Mouse (Mus musculus) heart, embryonic 14.5 days (tissue): ENCODE measurements at regions not wholly inside any gene's neighbourhood (a gene's known extent, or its start where the extent isn't known, plus 50 kb on each side); places are given as distances from the start of the nearest gene placed in this dataset.

Source experiments
- ATAC-seq: fragments of 200-750 bp; cut with Nextera tagmentation; 2 replicates; pipeline ENCODE4 v1.8.0; 2017; ENCODE audit warnings: low read depth, moderate TSS enrichment; ENCODE audit not compliant: insufficient number of reproducible peaks, insufficient read depth, low FRiP score
- H3K27ac ChIP-seq, 2 experiments: fragments of 200-500 bp in 1 of 2; fragments of 300-500 bp in 1 of 2; sonication (generic) in 1 of 2; replicated peaks in 1 of 2; 2 replicates each; pipeline ENCODE4 v1.5.1; 2012 to 2014; ENCODE audit warnings: low read depth in 2 of 2, low read length in 2 of 2, control low read depth in 1 of 2, mild to moderate bottlenecking in 1 of 2, mixed read lengths in 1 of 2; ENCODE audit not compliant: control insufficient read depth in 1 of 2, insufficient read depth in 1 of 2
- H3K27me3 ChIP-seq: fragments of 300-500 bp; sonication (generic); 2 replicates; pipeline ENCODE4 v1.6.1; 2014; ENCODE audit warnings: mild to moderate bottlenecking, low read length, control low read depth; ENCODE audit not compliant: control insufficient read depth, insufficient read depth
- H3K36me3 ChIP-seq: fragments of 300-500 bp; sonication (generic); 2 replicates; pipeline ENCODE4 v1.6.1; 2014; ENCODE audit warnings: mild to moderate bottlenecking, control low read depth, low read length, mixed read lengths; ENCODE audit not compliant: control insufficient read depth, insufficient read depth
- H3K4me1 ChIP-seq, 2 experiments: fragments of 200-500 bp in 1 of 2; fragments of 300-500 bp in 1 of 2; sonication (generic) in 1 of 2; 2 replicates each; pipeline ENCODE4 v1.6.1; 2012 to 2014; ENCODE audit warnings: low read length in 2 of 2, control low read depth in 1 of 2, mixed read lengths in 1 of 2; ENCODE audit not compliant: control insufficient read depth in 2 of 2, insufficient read depth in 2 of 2
- H3K4me2 ChIP-seq: fragments of 300-500 bp; sonication (generic); 2 replicates; pipeline ENCODE4 v1.6.1; 2014; ENCODE audit warnings: mild to moderate bottlenecking, low read length
- H3K4me3 ChIP-seq, 2 experiments: fragments of 200-500 bp in 1 of 2; fragments of 300-500 bp in 1 of 2; sonication (generic) in 1 of 2; 2 replicates each; pipeline ENCODE4 v1.5.1; 2012 to 2014; ENCODE audit warnings: low read length in 2 of 2, mild to moderate bottlenecking in 2 of 2, control low read depth in 1 of 2, low read depth in 1 of 2, moderate library complexity in 1 of 2; ENCODE audit not compliant: control insufficient read depth in 1 of 2, insufficient read depth in 1 of 2
- H3K9ac ChIP-seq: fragments of 300-500 bp; sonication (generic); 2 replicates; pipeline ENCODE4 v1.6.1; 2014; ENCODE audit warnings: mild to moderate bottlenecking, low read length
- H3K9me3 ChIP-seq: fragments of 300-500 bp; sonication (generic); 2 replicates; pipeline ENCODE4 v1.6.1; 2016; ENCODE audit warnings: low read length, control low read depth; ENCODE audit not compliant: control insufficient read depth
- WGBS: fragments of 180-500 bp; shearing (Covaris S2); extraction: QIAGEN DNeasy Blood & Tissue Kit; methylation state at CpG from one replicate; pipeline ENCODE4 v1.1.7; 2014; 5-methylcytosine and 5-hydroxymethylcytosine counted together

DNA sequence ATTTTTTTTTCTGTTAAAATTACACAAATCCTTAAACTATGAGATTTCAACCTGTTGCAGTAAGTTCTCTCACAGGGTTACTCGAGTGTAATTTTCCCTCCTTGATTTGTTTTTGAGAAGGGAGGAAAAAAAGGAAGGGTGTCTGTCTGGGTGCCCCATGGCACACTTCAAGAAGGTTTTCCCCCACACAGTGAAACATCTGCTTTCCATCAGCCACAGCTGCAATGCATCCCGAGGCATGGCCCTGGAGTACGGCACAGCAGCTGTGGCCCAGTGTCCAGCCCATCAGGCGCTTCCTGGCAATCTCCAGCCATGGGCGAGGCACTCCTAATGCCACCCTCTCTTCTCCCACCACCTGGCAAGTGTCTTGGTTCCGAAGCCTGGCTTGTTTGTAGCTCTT is 331.8 kb upstream of the Sox9 start:
- Histone ChIP-seq H3K27ac (no peak overlapping the region), H3K4me2 (no peak overlapping the region), H3K4me1 (no peaks in the 10 kb centered on the region), H3K9ac (no peak overlapping the region), H3K27me3 (no peaks in the 10 kb centered on the region), H3K36me3 (no peaks in the 10 kb centered on the region), H3K4me3 (no peak overlapping the region), H3K9me3 (no peaks in the 10 kb centered on the region)
- WGBS: 50% methylated on average over 6 of the region's 6 CpGs
- ATAC-seq: no peak

DNA sequence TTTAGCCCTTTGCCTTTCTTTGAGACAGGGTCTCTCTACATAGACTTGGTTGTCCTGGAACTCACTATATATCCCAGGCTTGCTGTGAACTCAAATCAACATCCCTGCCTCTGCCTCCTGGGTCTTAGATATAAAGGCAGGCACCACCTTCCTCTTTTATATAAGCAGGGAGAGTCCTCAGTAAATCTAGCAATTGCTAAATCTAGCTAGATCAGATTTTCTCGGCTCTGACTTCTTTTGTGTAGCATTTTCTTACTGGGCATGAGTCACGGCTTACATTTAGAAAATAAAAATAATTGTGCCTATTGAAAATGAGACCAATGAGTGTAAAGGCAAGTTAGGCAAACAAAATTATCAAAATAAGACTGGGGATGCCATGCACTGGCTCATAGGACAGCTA is 323.9 kb upstream of the Sox9 start:
- no peaks in the 10 kb centered on the region for H3K9me3 ChIP-seq
- ATAC-seq: no peak
- H3K4me3 ChIP-seq: no peak overlapping the region
- no peaks in the 10 kb centered on the region for H3K4me1 ChIP-seq
- no peaks in the 10 kb centered on the region for H3K27me3 ChIP-seq
- H3K27ac ChIP-seq: no peak overlapping the region
- H3K4me2 ChIP-seq: no peak overlapping the region
- no peak overlapping the region for H3K9ac ChIP-seq
- WGBS: 85% methylated on average over 2 of the region's 2 CpGs
- no peaks in the 10 kb centered on the region for H3K36me3 ChIP-seq

DNA sequence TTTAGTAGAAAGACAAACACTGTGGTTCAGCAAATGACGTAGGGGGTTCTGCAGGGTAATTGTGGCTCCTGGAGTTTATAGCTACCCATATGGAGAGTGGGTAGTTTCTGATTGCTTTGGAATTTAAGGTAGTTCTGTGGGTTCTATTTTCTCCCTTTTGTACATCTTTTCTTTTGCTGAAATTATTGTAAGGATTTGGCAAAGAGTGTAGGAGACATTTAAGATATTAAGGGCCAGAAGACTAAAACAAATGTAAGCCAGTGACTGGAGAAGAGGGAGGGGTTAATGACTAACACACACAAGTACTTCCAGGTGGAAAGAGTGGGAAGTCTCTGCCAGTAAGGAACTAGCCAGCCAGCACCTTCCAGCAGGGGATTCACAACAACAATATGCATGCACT is 318.9 kb upstream of the Sox9 start:
- Histone ChIP-seq H3K27ac (no peak overlapping the region), H3K9me3 (no peaks in the 10 kb centered on the region), H3K9ac (no peak overlapping the region), H3K4me2 (no peak overlapping the region), H3K36me3 (no peaks in the 10 kb centered on the region), H3K4me1 (no peaks in the 10 kb centered on the region), H3K27me3 (no peaks in the 10 kb centered on the region), H3K4me3 (no peak overlapping the region)
- 86% methylated on average over 1 of the region's 1 CpGs for WGBS
- no peak for ATAC-seq

DNA sequence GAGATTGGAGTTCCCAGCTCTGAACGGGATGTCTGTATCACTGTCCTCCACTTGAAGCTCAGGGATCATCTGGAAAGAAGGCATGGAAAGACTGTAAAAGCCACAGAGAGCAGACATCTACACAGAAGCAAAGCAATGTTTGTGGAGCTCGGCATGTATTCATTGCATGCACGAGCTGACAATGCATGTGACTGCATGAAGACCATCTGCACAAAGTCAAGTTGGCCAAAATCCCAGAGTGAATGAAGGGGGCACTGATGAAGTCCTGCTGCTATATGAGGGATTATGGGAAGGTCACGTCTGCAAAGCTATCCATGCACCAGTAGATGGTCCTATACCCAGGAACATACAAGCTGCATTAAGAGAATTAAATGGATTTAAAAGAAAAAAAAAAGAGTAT is 317.6 kb upstream of the Sox9 start:
- H3K36me3 ChIP-seq: no peaks in the 10 kb centered on the region
- no peaks in the 10 kb centered on the region for H3K4me1 ChIP-seq
- 78% methylated on average over 4 of the region's 4 CpGs for WGBS
- no peak overlapping the region for H3K4me3 ChIP-seq
- no peaks in the 10 kb centered on the region for H3K9me3 ChIP-seq
- H3K27ac ChIP-seq: no peak overlapping the region
- H3K4me2 ChIP-seq: no peak overlapping the region
- no peak for ATAC-seq
- H3K9ac ChIP-seq: no peak overlapping the region
- H3K27me3 ChIP-seq: no peaks in the 10 kb centered on the region

DNA sequence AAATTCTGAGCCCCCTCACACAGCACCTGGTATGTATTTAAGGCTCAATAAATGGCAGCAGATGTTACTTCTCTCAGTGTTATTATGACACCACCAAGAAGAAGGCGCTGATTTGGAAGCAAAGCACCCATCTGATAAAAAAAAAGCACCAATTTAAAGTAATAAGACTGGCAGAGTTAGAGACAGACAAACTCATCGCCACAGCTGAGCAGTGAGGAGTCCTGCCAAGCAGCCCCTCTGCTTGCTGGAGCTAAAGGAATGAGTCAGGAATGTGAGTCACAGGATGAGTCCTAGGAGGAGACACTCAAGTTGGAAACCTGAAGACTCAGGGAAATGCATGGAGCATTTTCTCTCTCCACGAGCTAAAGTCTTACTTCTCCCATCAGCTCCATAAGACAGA is 311.7 kb upstream of the Sox9 start:
- H3K4me2 ChIP-seq: no peak overlapping the region
- no peak for ATAC-seq
- WGBS: 55% methylated on average over 3 of the region's 3 CpGs

DNA sequence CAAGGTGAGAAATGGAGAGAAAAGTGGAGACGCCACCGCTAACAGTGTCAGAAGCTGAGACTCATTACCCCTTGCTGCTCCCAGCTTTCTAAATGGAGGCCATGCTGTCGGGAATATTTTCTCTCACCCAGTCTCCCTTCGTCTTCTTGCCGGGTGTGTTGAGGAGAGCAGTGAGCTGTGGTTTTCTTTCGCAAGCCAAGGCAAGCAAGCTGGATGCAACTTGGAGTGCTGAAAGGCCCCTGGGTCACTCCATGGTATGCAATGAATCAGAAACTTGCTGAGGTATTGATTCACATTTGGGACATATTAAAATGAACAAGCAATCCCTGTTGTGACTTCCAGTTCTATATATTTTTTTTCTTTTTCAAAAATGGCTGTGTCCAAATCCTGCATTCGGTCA is 308.8 kb upstream of the Sox9 start:
- no peak overlapping the region for H3K27ac ChIP-seq
- ATAC-seq: no peak
- H3K27me3 ChIP-seq: no peaks in the 10 kb centered on the region
- 78% methylated on average over 7 of the region's 7 CpGs for WGBS
- no peaks in the 10 kb centered on the region for H3K9me3 ChIP-seq
- H3K4me1 ChIP-seq: no peaks in the 10 kb centered on the region
- H3K9ac ChIP-seq: no peak overlapping the region
- no peak overlapping the region for H3K4me3 ChIP-seq
- no peaks in the 10 kb centered on the region for H3K36me3 ChIP-seq
- H3K4me2 ChIP-seq: no peak overlapping the region

More for the DNA sequence above, 311.7 kb upstream of the Sox9 start:
- H3K36me3 ChIP-seq: no peaks in the 10 kb centered on the region
- no peak overlapping the region for H3K27ac ChIP-seq
- no peaks in the 10 kb centered on the region for H3K4me1 ChIP-seq
- H3K4me3 ChIP-seq: no peak overlapping the region
- no peak overlapping the region for H3K9ac ChIP-seq
- no peaks in the 10 kb centered on the region for H3K27me3 ChIP-seq
- no peaks in the 10 kb centered on the region for H3K9me3 ChIP-seq

DNA sequence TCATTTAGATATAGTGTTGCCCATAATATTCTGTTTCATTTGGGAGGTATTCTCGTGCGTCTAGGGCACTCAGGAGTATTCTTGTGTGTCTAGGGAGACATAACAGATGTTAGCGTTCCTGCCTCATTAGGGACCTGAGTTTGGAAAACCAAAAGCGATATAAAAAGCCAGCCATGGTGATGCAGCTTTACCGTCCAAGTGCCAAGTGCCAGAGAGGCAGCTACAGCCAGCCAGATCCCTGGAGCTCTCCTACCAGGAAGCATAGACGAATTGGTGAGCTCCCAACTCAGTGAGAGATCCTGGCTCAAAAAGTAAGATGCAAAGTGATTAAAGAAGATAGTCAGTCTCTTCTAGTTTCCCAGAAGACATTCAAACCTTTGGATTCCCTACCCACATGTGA is 308.3 kb upstream of the Sox9 start:
- Histone ChIP-seq H3K36me3 (no peaks in the 10 kb centered on the region), H3K4me3 (no peak overlapping the region), H3K4me2 (no peak overlapping the region), H3K27ac (no peak overlapping the region), H3K9ac (no peak overlapping the region), H3K4me1 (no peaks in the 10 kb centered on the region), H3K9me3 (no peaks in the 10 kb centered on the region), H3K27me3 (no peaks in the 10 kb centered on the region)
- 75% methylated on average over 6 of the region's 6 CpGs for WGBS
- ATAC-seq: no peak

DNA sequence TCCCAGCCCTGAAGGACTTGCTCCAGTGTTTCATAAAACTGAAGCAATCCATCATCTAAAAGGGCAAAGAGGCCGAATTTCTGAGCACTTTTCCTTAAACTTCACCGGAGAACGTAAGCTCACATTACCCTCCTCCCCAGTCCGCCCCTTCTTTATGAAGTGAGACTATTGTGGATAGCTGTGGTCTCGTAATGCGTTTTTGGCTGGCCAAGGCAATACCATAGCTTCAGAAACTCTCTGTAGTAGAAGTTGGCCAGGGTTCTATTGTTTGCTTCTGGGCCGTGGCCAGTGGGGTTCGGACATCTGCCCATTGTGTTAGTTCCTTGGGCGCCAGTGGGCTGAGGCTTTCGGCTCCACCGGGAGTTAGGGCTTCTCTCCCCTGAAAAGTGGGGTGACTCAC is 301.7 kb upstream of the Sox9 start:
- H3K9ac ChIP-seq: no peak overlapping the region
- H3K27ac ChIP-seq: no peak overlapping the region
- no peak overlapping the region for H3K4me3 ChIP-seq
- H3K27me3 ChIP-seq: no peaks in the 10 kb centered on the region
- no peak for ATAC-seq
- H3K4me1 ChIP-seq: no peaks in the 10 kb centered on the region
- 85% methylated on average over 11 of the region's 11 CpGs for WGBS
- H3K9me3 ChIP-seq: no peaks in the 10 kb centered on the region
- H3K4me2 ChIP-seq: no peak overlapping the region
- no peaks in the 10 kb centered on the region for H3K36me3 ChIP-seq
